Mouse (Mus musculus) cerebellum, adult 9-10 months (tissue): ENCODE data around the gene Mfsd12.

Experiments
- DNase-seq: peaks from one replicate; pipeline ENCODE4 v3.0.0; 2022

Gene Mfsd12

GRCm38 (mm10) chr10:81356352-81356990 lies 820 bp upstream of the Mfsd12 start:
- peak; percentile 43 for DNase-seq

- DNase-seq, result no peak
Observed at GRCm38 (mm10) chr10:81358209-81358608, 918 bp downstream of the Mfsd12 start.

- DNase-seq, result no peak
Observed at GRCm38 (mm10) chr10:81358841-81359240, 1.6 kb downstream of the Mfsd12 start.

- DNase-seq, result no peak
Observed at GRCm38 (mm10) chr10:81360721-81361120, 3.4 kb downstream of the Mfsd12 start.

- DNase-seq, result no peak
Observed at GRCm38 (mm10) chr10:81362336-81362949, 5.2 kb downstream of the Mfsd12 start.

- no peak for DNase-seq
Observed at GRCm38 (mm10) chr10:81363436-81364346, 6.4 kb downstream of the Mfsd12 start.

DNA sequence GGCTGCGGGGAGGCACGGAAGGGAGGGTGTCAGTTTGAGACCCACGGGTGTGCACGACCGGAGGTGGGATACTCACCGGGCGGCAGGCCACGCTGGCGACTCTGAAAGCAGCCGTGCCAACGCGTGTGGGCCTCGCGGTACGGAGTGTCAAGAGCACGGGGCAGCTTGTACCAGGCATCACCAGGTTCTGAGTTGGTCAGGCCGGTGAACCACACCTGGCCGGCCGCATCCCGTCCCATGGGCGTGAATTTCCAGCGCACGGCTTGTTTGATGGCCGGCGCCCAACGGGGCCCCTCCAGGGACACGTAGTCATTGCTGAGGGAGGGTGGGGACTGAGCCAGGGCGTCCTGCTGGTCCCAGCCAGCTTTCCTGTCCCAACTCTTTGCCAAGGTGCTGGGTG lies 7.4 kb downstream of the Mfsd12 start:
- no peak for DNase-seq

DNA sequence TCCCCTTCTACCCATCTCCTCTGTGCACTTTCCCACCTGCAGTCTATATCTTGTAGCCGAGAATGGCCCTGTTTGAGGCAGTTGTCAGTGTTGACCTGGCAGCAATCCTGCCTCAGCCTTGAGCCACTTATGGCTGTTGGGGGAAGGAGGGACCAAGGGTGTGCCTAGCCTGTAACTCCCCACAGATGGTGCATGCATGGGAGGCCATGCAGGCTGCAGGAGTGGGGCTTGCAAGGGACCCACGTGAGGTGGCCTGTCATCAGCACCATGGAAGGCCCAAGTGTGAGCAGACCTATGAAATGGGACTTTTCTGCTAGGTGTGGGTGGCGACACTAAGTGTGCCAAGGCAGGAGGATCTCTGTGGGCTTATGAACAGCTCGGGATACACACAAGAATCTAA lies 7.8 kb downstream of the Mfsd12 start:
- no peak for DNase-seq

GRCm38 (mm10) chr10:81365672-81366476 lies 8.6 kb downstream of the Mfsd12 start, which contains the start of gene 4930404N11Rik:
TSS of gene 4930404N11Rik (minus strand) at chr10:81365816.
- no peak for DNase-seq

GRCm38 (mm10) chr10:81366477-81367206 lies 9.4 kb downstream of the Mfsd12 start:
- DNase-seq, result no peak

GRCm38 (mm10) chr10:81367207-81367495 lies 9.9 kb downstream of the Mfsd12 start:
- DNase-seq, result no peak

- no peak for DNase-seq
Observed at GRCm38 (mm10) chr10:81375322-81375721, 18.0 kb downstream of the Mfsd12 start.

DNA sequence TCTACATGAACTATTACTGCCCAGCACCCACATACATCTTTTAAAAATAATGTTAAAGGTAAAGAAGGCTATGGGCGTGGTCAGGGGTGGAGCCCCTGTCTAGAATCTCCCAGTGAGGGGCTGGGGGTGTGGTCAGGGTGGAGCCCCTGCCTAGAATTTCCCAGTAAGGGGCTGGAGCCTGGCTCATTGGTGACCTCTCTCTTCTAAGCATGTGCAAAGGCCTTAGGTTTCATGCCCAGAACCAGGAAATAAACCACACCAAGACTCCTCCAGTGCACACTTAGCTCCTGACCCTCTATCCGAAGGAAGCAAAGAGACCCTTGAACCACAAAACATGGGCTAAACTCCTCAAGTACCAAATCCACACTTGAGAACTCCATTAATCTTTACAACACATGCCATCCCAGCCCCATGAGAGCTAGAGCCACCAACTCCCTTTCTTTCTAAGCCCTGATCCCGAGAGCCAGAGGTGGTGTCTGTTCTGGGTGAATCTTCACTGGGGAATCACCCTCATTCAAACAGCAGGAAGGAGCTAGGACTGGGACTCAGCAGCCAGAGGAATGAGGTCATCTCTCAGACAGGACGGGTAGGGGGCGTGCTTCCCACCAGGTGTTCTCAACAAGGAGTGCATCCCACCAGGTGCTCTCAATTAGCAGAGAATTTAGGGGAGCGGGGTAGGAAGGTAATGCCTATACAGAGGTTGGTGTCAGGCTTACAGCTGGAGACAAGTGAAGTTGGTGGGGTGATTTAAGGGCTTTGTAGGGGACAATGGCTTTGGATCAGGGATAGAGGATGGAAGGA lies 19.5 kb downstream of the Mfsd12 start:
- peak; percentile 67 for DNase-seq

GRCm38 (mm10) chr10:81377362-81377664 lies 20.0 kb downstream of the Mfsd12 start:
- no peak for DNase-seq

DNA sequence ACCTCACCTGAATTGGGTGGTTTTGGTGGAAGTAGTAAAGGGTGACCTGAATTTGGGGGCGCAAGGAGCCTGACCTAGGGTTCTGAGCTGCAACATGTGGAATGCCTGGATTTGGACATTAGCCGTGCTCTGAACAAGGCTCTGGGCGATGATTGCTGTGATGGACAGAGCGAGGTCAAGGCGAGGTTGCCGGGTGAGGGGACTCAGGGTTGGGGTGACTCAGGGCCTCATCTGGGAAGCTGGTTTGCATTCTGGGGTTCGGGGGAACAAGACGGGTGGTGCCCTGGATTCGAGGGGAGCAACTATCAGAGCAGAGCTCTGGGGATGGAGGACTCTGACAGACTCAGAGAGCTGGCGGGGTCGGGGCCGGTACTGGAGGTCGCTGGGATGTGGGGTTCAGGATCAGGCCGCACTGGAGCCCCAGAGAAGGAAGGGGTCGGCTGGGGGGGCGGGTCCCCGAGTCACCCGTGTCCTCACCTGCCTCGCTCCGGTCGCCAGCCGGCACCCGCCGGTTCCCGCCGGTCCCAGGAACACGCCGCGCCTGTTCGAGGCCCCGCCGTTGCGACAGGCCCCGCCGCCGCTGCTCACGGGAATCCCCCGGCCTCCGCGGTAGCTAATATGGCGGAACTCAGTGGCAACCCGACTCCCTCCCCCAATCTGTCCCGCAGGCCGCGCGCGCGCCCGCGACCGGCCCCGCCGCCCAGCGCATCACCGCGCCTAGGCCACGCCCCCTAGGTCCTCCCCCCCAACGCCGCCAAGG lies 20.7 kb downstream of the Mfsd12 start, which contains the start of gene Fzr1:
Fzr1 (minus strand) TSS at position 724 of the 760 bp plus-strand sequence.
- no peak for DNase-seq

DNA sequence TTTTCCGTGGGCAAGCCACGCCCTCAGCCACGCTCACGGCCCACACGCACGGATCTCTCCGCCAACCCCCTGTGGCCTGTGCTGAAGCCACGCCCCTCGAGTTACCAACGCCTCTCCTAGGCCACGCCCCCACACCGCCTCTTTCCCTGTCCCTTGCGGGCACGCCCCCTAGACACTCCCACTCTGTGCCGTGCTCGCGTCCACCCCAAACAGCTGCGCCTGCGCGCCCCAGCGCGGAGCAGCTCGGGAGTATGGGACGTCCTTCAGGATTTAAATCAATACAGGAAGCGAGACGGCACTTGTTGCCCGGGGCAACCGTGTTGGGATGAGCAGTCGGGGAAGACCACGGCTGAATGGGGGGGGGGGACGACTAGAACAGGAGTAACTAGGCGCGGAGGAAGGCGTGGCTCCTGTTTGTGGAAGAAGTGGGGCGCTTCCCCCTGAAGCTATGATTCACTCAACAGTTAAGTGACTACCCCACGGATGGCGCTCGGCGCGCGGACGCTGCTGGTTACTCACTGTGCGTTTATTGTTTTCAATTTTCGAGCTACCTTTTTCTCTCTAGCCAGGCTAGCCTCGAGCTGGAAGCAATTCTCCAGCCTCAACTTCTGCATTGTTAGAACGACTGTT lies 21.4 kb downstream of the Mfsd12 start:
- DNase-seq, result peak; percentile 100

DNA sequence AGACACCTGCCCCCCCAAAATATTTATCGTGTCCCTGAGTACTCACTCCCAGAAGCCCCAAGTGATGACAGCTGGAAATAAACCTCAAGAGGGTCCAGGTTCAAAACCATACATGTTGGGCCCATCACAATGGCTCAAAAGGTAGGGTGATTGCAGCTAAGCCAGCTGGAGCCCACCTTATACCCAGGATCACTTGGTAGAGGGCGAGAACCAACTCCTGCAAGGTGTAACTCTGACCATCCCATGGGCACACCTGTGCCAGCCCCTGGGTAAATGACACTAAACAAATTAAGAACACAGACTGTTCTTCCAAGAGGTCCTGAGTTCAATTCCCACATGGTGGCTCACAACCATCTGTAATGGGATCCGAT lies 21.9 kb downstream of the Mfsd12 start:
- peak; percentile 72 for DNase-seq

- peak; percentile 71 for DNase-seq
Observed at GRCm38 (mm10) chr10:81379809-81380378, 22.6 kb downstream of the Mfsd12 start.

- DNase-seq, result peak; percentile 62
Observed at GRCm38 (mm10) chr10:81382039-81382438, 24.7 kb downstream of the Mfsd12 start.
